Comparison of ENCODE assay signal across 39 mouse cellular contexts in genomic region chr14:60257101-60257500, GRCm38 (mm10). TPM values are rescaled to one million over a fixed set of nuclear protein-coding genes. Genes with fewer than 3 reads are reported as not detected.
A peak's percentile ranks its signal among the peaks of the same experiment; 100 is the strongest.
DNase-seq lines count a peak whose midpoint lies in the region; ATAC-seq and TF ChIP-seq lines count a peak whose summit lies in the region.
"Had no signal": no experiment of that assay in that cellular context is flagged by ENCODE, and none has a peak within 500 bp of the region (broad histone marks: within the 10 kb centered on the region; RNA-seq: fewer than 3 reads in every experiment).

No protein-coding gene starts in this region.

- no peak for ATAC-seq in erythroblast, adult 5-6 weeks (replicated peaks; ENCODE audit: low FRiP score, poor library complexity, severe bottlenecking)
- peak; percentile 64 for ATAC-seq in liver, embryonic 11.5 days (replicated peaks; ENCODE audit: low FRiP score)
- ATAC-seq in liver, embryonic 16.5 days (ENCODE audit: low read depth): peak; percentile 84
- ATAC-seq in stomach, postnatal 0 days (ENCODE audit: low FRiP score, low TSS enrichment): peak; percentile 78
- ATAC-seq in midbrain, embryonic 14.5 days (ENCODE audit: low FRiP score, low TSS enrichment): no peak
- ATAC-seq: activated CD4-positive, CD25-positive, alpha-beta regulatory T cell, adult 4 months; forebrain, embryonic 16.5 days; midbrain, embryonic 13.5 days had no signal

- no peak for TF ChIP-seq EP300 in stomach, postnatal 0 days (optimal IDR thresholded peaks at IDR 0.05)

- H3K27ac ChIP-seq in liver, embryonic 11.5 days (ENCODE audit: low read depth, low read length): no peak overlapping the region
- no peak overlapping the region for H3K27ac ChIP-seq in liver, embryonic 16.5 days (ENCODE audit: low read length)
- no peak overlapping the region for H3K27ac ChIP-seq in stomach, postnatal 0 days (replicated peaks)
- no peak overlapping the region for H3K27ac ChIP-seq in midbrain, embryonic 14.5 days (replicated peaks; ENCODE audit: low read depth, low read length)
- H3K27ac ChIP-seq: embryonic facial prominence, embryonic 12.5 days; gastrocnemius, adult 2 months; heart, adult 2 months; hindbrain, embryonic 13.5 days; limb, embryonic 13.5 days; midbrain, embryonic 13.5 days had no signal

- no peak for TF ChIP-seq CTCF in stomach, postnatal 0 days (IDR thresholded peaks at IDR 0.05; ENCODE audit: low read depth)

- DNase-seq in liver, embryonic 11.5 days (ENCODE audit: low spot score): no peak
- peak; percentile 56 for DNase-seq in stomach, postnatal 0 days (ENCODE audit: low spot score)
- DNase-seq in embryo, embryonic 10 days (ENCODE audit: low spot score): no peak
- no peak for DNase-seq in layer of hippocampus, postnatal 25 days (ENCODE audit: extremely low spot score in 1 of 2, low spot score in 1 of 2)
- no peak for DNase-seq in midbrain, embryonic 14.5 days
- DNase-seq: adrenal gland, adult 2 months; cerebellum, adult 8-10 months; cerebellum, postnatal 25 days; gastrocnemius, adult 2 months; heart, adult 2 months; heart, postnatal 4 days; kidney, adult 9 months; kidney, postnatal 10 days; layer of hippocampus, adult 9-11 months; lung, adult 2 months; right cerebral cortex, postnatal 14 days; thymus, adult 2 months; thymus, postnatal 36 days had no signal

- H3K36me3 ChIP-seq in erythroblast, embryonic 14.5 days (ENCODE audit: control insufficient read depth): no peaks in the 10 kb centered on the region
- no peaks in the 10 kb centered on the region for H3K36me3 ChIP-seq in liver, embryonic 11.5 days (ENCODE audit: control insufficient read depth, insufficient read depth, low read length)
- no peaks in the 10 kb centered on the region for H3K36me3 ChIP-seq in liver, embryonic 16.5 days (ENCODE audit: control insufficient read depth, insufficient read depth)
- H3K36me3 ChIP-seq in stomach, postnatal 0 days (ENCODE audit: control insufficient read depth, insufficient read depth, low read length): no peaks in the 10 kb centered on the region
- H3K36me3 ChIP-seq in midbrain, embryonic 14.5 days (ENCODE audit: control insufficient read depth, insufficient read depth, low read length): no peaks in the 10 kb centered on the region
- H3K36me3 ChIP-seq: embryonic facial prominence, embryonic 12.5 days; heart, embryonic 12.5 days; hindbrain, embryonic 13.5 days; limb, embryonic 13.5 days; midbrain, embryonic 13.5 days had no signal

- H3K4me3 ChIP-seq in erythroblast, embryonic 14.5 days (replicated peaks): peak overlapping the region; percentile 33
- no peak overlapping the region for H3K4me3 ChIP-seq in liver, embryonic 11.5 days (ENCODE audit: low read depth, low read length)
- 0 out of 2 replicates have a peak overlapping the region, but pooled peaks have one; percentile 16 for H3K4me3 ChIP-seq in liver, embryonic 16.5 days (ENCODE audit: low read depth, low read length)
- H3K4me3 ChIP-seq in stomach, postnatal 0 days (ENCODE audit: low read depth, low read length): no peak overlapping the region
- H3K4me3 ChIP-seq in midbrain, embryonic 14.5 days (replicated peaks; ENCODE audit: low read depth, low read length): no peak overlapping the region
- H3K4me3 ChIP-seq: embryonic facial prominence, embryonic 12.5 days; gastrocnemius, adult 2 months; heart, adult 2 months; heart, embryonic 12.5 days; hindbrain, embryonic 13.5 days; limb, embryonic 13.5 days; midbrain, embryonic 13.5 days had no signal

- no peak overlapping the region for H3K4me2 ChIP-seq in liver, embryonic 11.5 days
- peak overlapping the region; percentile 46; the same call in 1 of the 2 replicates for H3K4me2 ChIP-seq in liver, embryonic 16.5 days (ENCODE audit: low read depth, low read length)
- H3K4me2 ChIP-seq in stomach, postnatal 0 days (replicated peaks; ENCODE audit: low read depth): no peak overlapping the region
- H3K4me2 ChIP-seq in midbrain, embryonic 14.5 days (ENCODE audit: low read length): no peak overlapping the region
- H3K4me2 ChIP-seq: embryonic facial prominence, embryonic 12.5 days; heart, embryonic 12.5 days; hindbrain, embryonic 13.5 days; limb, embryonic 13.5 days; midbrain, embryonic 13.5 days had no signal

- 79% methylated on average over 4 of the region's 4 CpGs for WGBS in liver, embryonic 11.5 days
- 45% methylated on average over 4 of the region's 4 CpGs for WGBS in liver, embryonic 16.5 days (ENCODE audit: insufficient replicate concordance)
- 36% methylated on average over 4 of the region's 4 CpGs for WGBS in stomach, postnatal 0 days
- 89% methylated on average over 4 of the region's 4 CpGs for WGBS in midbrain, embryonic 14.5 days

- no peak overlapping the region for H3K9ac ChIP-seq in liver, embryonic 11.5 days (ENCODE audit: low read depth, low read length)
- peak overlapping the region; percentile 33; the same call in 1 of the 2 replicates for H3K9ac ChIP-seq in liver, embryonic 16.5 days (ENCODE audit: low read depth, low read length)
- no peak overlapping the region for H3K9ac ChIP-seq in stomach, postnatal 0 days (ENCODE audit: low read length)
- H3K9ac ChIP-seq in midbrain, embryonic 14.5 days (replicated peaks; ENCODE audit: low read length): no peak overlapping the region
- H3K9ac ChIP-seq: embryonic facial prominence, embryonic 12.5 days; heart, embryonic 12.5 days; hindbrain, embryonic 13.5 days; midbrain, embryonic 13.5 days had no signal

- H3K4me1 ChIP-seq in erythroblast, embryonic 14.5 days (ENCODE audit: control insufficient read depth): peaks cover 48% of the 10 kb centered on the region
- peaks cover 10% of the 10 kb centered on the region for H3K4me1 ChIP-seq in liver, embryonic 11.5 days (replicated peaks; ENCODE audit: control insufficient read depth, insufficient read depth, low read length)
- H3K4me1 ChIP-seq in liver, embryonic 16.5 days (ENCODE audit: control insufficient read depth, low read depth, low read length): peaks cover 16% of the 10 kb centered on the region
- H3K4me1 ChIP-seq in stomach, postnatal 0 days (replicated peaks; ENCODE audit: control insufficient read depth, insufficient read depth): no peaks in the 10 kb centered on the region
- peaks cover 6% of the 10 kb centered on the region; the same call in 1 of the 2 replicates for H3K4me1 ChIP-seq in midbrain, embryonic 14.5 days (ENCODE audit: control insufficient read depth, insufficient read depth, low read length)

- no peaks in the 10 kb centered on the region for H3K9me3 ChIP-seq in erythroblast, embryonic 14.5 days (ENCODE audit: control insufficient read depth, low read length)
- H3K9me3 ChIP-seq in liver, embryonic 11.5 days (ENCODE audit: control insufficient read depth, low read length): no peaks in the 10 kb centered on the region
- H3K9me3 ChIP-seq in liver, embryonic 16.5 days (replicated peaks; ENCODE audit: control insufficient read depth, low read length): no peaks in the 10 kb centered on the region
- no peaks in the 10 kb centered on the region for H3K9me3 ChIP-seq in stomach, postnatal 0 days (ENCODE audit: control insufficient read depth, low read length)
- no peaks in the 10 kb centered on the region for H3K9me3 ChIP-seq in midbrain, embryonic 14.5 days (ENCODE audit: control insufficient read depth, low read length)
- H3K9me3 ChIP-seq: embryonic facial prominence, embryonic 12.5 days; heart, embryonic 12.5 days; hindbrain, embryonic 13.5 days; limb, embryonic 13.5 days; midbrain, embryonic 13.5 days had no signal

- no peaks in the 10 kb centered on the region for H3K27me3 ChIP-seq in erythroblast, embryonic 14.5 days (ENCODE audit: control insufficient read depth)
- no peaks in the 10 kb centered on the region for H3K27me3 ChIP-seq in liver, embryonic 11.5 days (replicated peaks; ENCODE audit: control insufficient read depth, insufficient read depth, low read length)
- H3K27me3 ChIP-seq in liver, embryonic 16.5 days (ENCODE audit: control insufficient read depth, insufficient read depth, low read depth, low read length): no peaks in the 10 kb centered on the region
- no peaks in the 10 kb centered on the region for H3K27me3 ChIP-seq in stomach, postnatal 0 days (ENCODE audit: control insufficient read depth, insufficient read depth, low read length)
- H3K27me3 ChIP-seq in midbrain, embryonic 14.5 days (ENCODE audit: control insufficient read depth, insufficient read depth, low read length): no peaks in the 10 kb centered on the region
- H3K27me3 ChIP-seq: CH12.LX; embryonic facial prominence, embryonic 12.5 days; heart, embryonic 12.5 days; limb, embryonic 13.5 days; midbrain, embryonic 13.5 days had no signal

RNA-seq across cellular contexts. Expression of gene Gm49336, which starts 5.8 kb away (rescaled TPM):
- 0.37 and 0.49 TPM in 2 replicates for polyA plus RNA-seq in erythroblast, embryonic 14.5 days (2012)
- total RNA-seq in erythroblast, adult 5-6 weeks (2015; ENCODE audit: low replicate concordance): 26.3 and 27.0 TPM in 2 replicates
- total RNA-seq in erythroblast, adult 5-6 weeks (2017; ENCODE audit: low replicate concordance): 34.6 and 58.1 TPM in 2 replicates
- 70.0 and 75.1 TPM in 2 replicates for polyA plus RNA-seq in liver, embryonic 11.5 days (2014; fragmentation: Nextera tagmentation; extraction: Ambion mirVana)
- 25.0 and 27.9 TPM in 2 replicates for polyA plus RNA-seq in liver, embryonic 16.5 days (2015; fragmentation: Nextera tagmentation; extraction: Ambion mirVana)
- 25.8 and 25.9 TPM in 2 replicates for polyA plus RNA-seq in stomach, postnatal 0 days (2015; fragmentation: Nextera tagmentation; extraction: Ambion mirVana)
- 10 to 100 TPM; 66.7 to 71.0 TPM for total RNA-seq in layer of hippocampus, postnatal 25 days (2021)
- 55.1 and 76.9 TPM in 2 replicates for polyA plus RNA-seq in midbrain, embryonic 14.5 days (2014; fragmentation: Nextera tagmentation; extraction: Ambion mirVana)

RNA-seq across cellular contexts. Expression of gene Nupl1, which starts 5.9 kb away (rescaled TPM):
- not detected in 2 replicates for polyA plus RNA-seq in erythroblast, embryonic 14.5 days (2012)
- not detected in 2 replicates for total RNA-seq in erythroblast, adult 5-6 weeks (2015; ENCODE audit: low replicate concordance)
- not detected in 2 replicates for total RNA-seq in erythroblast, adult 5-6 weeks (2017; ENCODE audit: low replicate concordance)
- polyA plus RNA-seq in liver, embryonic 11.5 days (2014; fragmentation: Nextera tagmentation; extraction: Ambion mirVana): not detected in 2 replicates
- 0.05 and 0.08 TPM in 2 replicates for polyA plus RNA-seq in liver, embryonic 16.5 days (2015; fragmentation: Nextera tagmentation; extraction: Ambion mirVana)
- polyA plus RNA-seq in stomach, postnatal 0 days (2015; fragmentation: Nextera tagmentation; extraction: Ambion mirVana): 0.06 and 0.13 TPM in 2 replicates
- under 1 TPM in 1 of 2 experiments, not detected in 1; 0.12 TPM for total RNA-seq in layer of hippocampus, postnatal 25 days (2021)
- not detected in 2 replicates for polyA plus RNA-seq in midbrain, embryonic 14.5 days (2014; fragmentation: Nextera tagmentation; extraction: Ambion mirVana)
- total RNA-seq: adrenal gland, adult 2 months; adrenal gland, postnatal 4 days; CH12.LX; ES-E14; gastrocnemius, adult 2 months; gastrocnemius, postnatal 4 days; heart, adult 2 months; heart, postnatal 4 days; left cerebral cortex, adult 18-20 months; megakaryocyte-erythroid progenitor cell, adult 5-6 weeks; monocyte, adult 5-6 weeks had no signal
- polyA plus RNA-seq: adrenal gland, adult 2 months; C2C12; embryonic facial prominence, embryonic 12.5 days; forebrain, embryonic 11.5 days; heart, adult 2 months; heart, embryonic 12.5 days; large intestine, adult 2 months; limb, embryonic 13.5 days; small intestine, adult 2 months; thymus, adult 2 months had no signal

RNA-seq across cellular contexts. Expression of gene Mtmr6, which starts 7.9 kb away (rescaled TPM):
- 0.15 and 0.20 TPM in 2 replicates for polyA plus RNA-seq in erythroblast, embryonic 14.5 days (2012)
- total RNA-seq in erythroblast, adult 5-6 weeks (2015; ENCODE audit: low replicate concordance): 16.7 and 17.1 TPM in 2 replicates
- 18.8 and 23.0 TPM in 2 replicates for total RNA-seq in erythroblast, adult 5-6 weeks (2017; ENCODE audit: low replicate concordance)
- polyA plus RNA-seq in liver, embryonic 11.5 days (2014; fragmentation: Nextera tagmentation; extraction: Ambion mirVana): 24.5 and 25.0 TPM in 2 replicates
- 13.1 and 14.2 TPM in 2 replicates for polyA plus RNA-seq in liver, embryonic 16.5 days (2015; fragmentation: Nextera tagmentation; extraction: Ambion mirVana)
- polyA plus RNA-seq in stomach, postnatal 0 days (2015; fragmentation: Nextera tagmentation; extraction: Ambion mirVana): 31.4 and 31.6 TPM in 2 replicates
- total RNA-seq in layer of hippocampus, postnatal 25 days (2021): 100 to 1,000 TPM; 100 to 104 TPM
- 38.9 and 68.7 TPM in 2 replicates for polyA plus RNA-seq in midbrain, embryonic 14.5 days (2014; fragmentation: Nextera tagmentation; extraction: Ambion mirVana)

Comparison
In these comparisons a context has a peak if more than half of its experiments do, and no peak if none do; other contexts are left out.
1. H3K4me3 ChIP-seq: peak in erythroblast, embryonic 14.5 days (single experiment) and liver, embryonic 16.5 days (single experiment); none in liver, embryonic 11.5 days (single experiment), stomach, postnatal 0 days (single experiment) and midbrain, embryonic 14.5 days (single experiment).
2. ATAC-seq: peak in liver, embryonic 11.5 days (single experiment), liver, embryonic 16.5 days (single experiment) and stomach, postnatal 0 days (single experiment); none in erythroblast, adult 5-6 weeks (single experiment) and midbrain, embryonic 14.5 days (single experiment).
3. RNA of gene Gm49336, which starts 5.8 kb away (polyA plus RNA-seq): 55.1 to 76.9 TPM in midbrain, embryonic 14.5 days, 70.0 to 75.1 TPM in liver, embryonic 11.5 days, 25.8 to 25.9 TPM in stomach, postnatal 0 days and 25.0 to 27.9 TPM in liver, embryonic 16.5 days; 0.37 to 0.49 TPM in erythroblast, embryonic 14.5 days; every median in the first group is over 10 times any median in the second.
4. RNA of gene Mtmr6, which starts 7.9 kb away (polyA plus RNA-seq): 38.9 to 68.7 TPM in midbrain, embryonic 14.5 days, 31.4 to 31.6 TPM in stomach, postnatal 0 days, 24.5 to 25.0 TPM in liver, embryonic 11.5 days and 13.1 to 14.2 TPM in liver, embryonic 16.5 days; 0.15 to 0.20 TPM in erythroblast, embryonic 14.5 days; every median in the first group is over 10 times any median in the second.